ENCODE assay signal across 9 mouse cellular contexts in genomic region chr12:52001544-52001943, GRCm38 (mm10). TPM values are rescaled to one million over a fixed set of nuclear protein-coding genes. Genes with fewer than 3 reads are reported as not detected.
A peak's percentile ranks its signal among the peaks of the same experiment; 100 is the strongest.
DNase-seq lines count a peak whose midpoint lies in the region; ATAC-seq and TF ChIP-seq lines count a peak whose summit lies in the region.
"Had no signal": no experiment of that assay in that cellular context is flagged by ENCODE, and none has a peak within 500 bp of the region (broad histone marks: within the 10 kb centered on the region; RNA-seq: fewer than 3 reads in every experiment).

No protein-coding gene starts in this region.

- H3K4me2 ChIP-seq in lung, embryonic 15.5 days: no peak overlapping the region
- H3K4me2 ChIP-seq: heart, embryonic 13.5 days had no signal

- no peaks in the 10 kb centered on the region for H3K27me3 ChIP-seq in C2C12 (ENCODE audit: control insufficient read depth, insufficient read depth, insufficient read length)
- H3K27me3 ChIP-seq in lung, embryonic 15.5 days: no peaks in the 10 kb centered on the region
- H3K27me3 ChIP-seq: heart, embryonic 13.5 days had no signal

- no peak overlapping the region for H3ac ChIP-seq in C2C12 (ENCODE audit: control insufficient read depth, insufficient read length, low read depth)

- TF ChIP-seq CTCF in C2C12 (IDR thresholded peaks at IDR 0.05; ENCODE audit: control insufficient read depth, insufficient read depth, insufficient read length): peak; percentile 3

- no peaks in the 10 kb centered on the region for H3K79me2 ChIP-seq in C2C12 (ENCODE audit: control insufficient read depth, insufficient read depth)

- H3K36me3 ChIP-seq in C2C12 (ENCODE audit: control insufficient read depth, insufficient read depth): peaks cover 5% of the 10 kb centered on the region
- peaks cover 33% of the 10 kb centered on the region; the same call in 1 of the 2 replicates for H3K36me3 ChIP-seq in lung, embryonic 15.5 days

- WGBS in lung, embryonic 15.5 days: 14% methylated on average over 4 of the region's 4 CpGs

- peaks cover 4% of the 10 kb centered on the region; the same call in 1 of the 2 replicates for H3K4me1 ChIP-seq in lung, embryonic 15.5 days

- no peak overlapping the region for H3K27ac ChIP-seq in lung, embryonic 15.5 days
- H3K27ac ChIP-seq: heart, embryonic 13.5 days had no signal

- 0 out of 2 replicates have a peak, but pooled peaks have one; percentile 47 for ATAC-seq in lung, embryonic 15.5 days (ENCODE audit: borderline replicate concordance, extremely low read depth, low FRiP score, low TSS enrichment)

- no peaks in the 10 kb centered on the region for H3K9me3 ChIP-seq in lung, embryonic 15.5 days
- H3K9me3 ChIP-seq: heart, embryonic 13.5 days had no signal

- no peak overlapping the region for H3K9ac ChIP-seq in lung, embryonic 15.5 days
- H3K9ac ChIP-seq: heart, embryonic 13.5 days had no signal

- H3K4me3 ChIP-seq in C2C12 (ENCODE audit: insufficient read depth, poor library complexity, severe bottlenecking): no peak overlapping the region
- no peak overlapping the region for H3K4me3 ChIP-seq in lung, embryonic 15.5 days
- H3K4me3 ChIP-seq: heart, embryonic 13.5 days had no signal

- DNase-seq in Muller cell, postnatal 12 days (ENCODE audit: inconsistent ontology term): peak; percentile 49
- peak; percentile 83 to 84 for DNase-seq in cerebellum, postnatal 14 days
- peak; percentile 81 for DNase-seq in gastrocnemius, adult 18-20 months (ENCODE audit: low spot score)
- DNase-seq in kidney, postnatal 14 days: peak; percentile 81
- peak; percentile 84 for DNase-seq in retina, postnatal 1 day
- no peak for DNase-seq in ovary, postnatal 10 days (ENCODE audit: low spot score)

- H3K79me3 ChIP-seq in C2C12 (ENCODE audit: low read depth): no peaks in the 10 kb centered on the region

TF ChIP-seq in C2C12, 6 proteins besides CTCF, POLR2A, EP300 and RAD21:
- TF ChIP-seq USF1 (IDR thresholded peaks at IDR 0.05; ENCODE audit: low read depth): no peak
- TF ChIP-seq FOSL1 (IDR thresholded peaks at IDR 0.05; ENCODE audit: insufficient read depth, low read length, poor library complexity, severe bottlenecking): no peak
- TF ChIP-seq CEBPB (IDR thresholded peaks at IDR 0.05; ENCODE audit: low read depth): no peak
- no peak for TF ChIP-seq MYOD1 (IDR thresholded peaks at IDR 0.05; ENCODE audit: control insufficient read depth, insufficient read length, low read depth)
- no peak for TF ChIP-seq MAX (IDR thresholded peaks at IDR 0.05)
- no peak for TF ChIP-seq MYOG (IDR thresholded peaks at IDR 0.05; ENCODE audit: control insufficient read depth, extremely low read depth, insufficient read length)

RNA-seq across cellular contexts. Expression of gene Dtd2, which starts 4.8 kb away (rescaled TPM):
- 12.4 TPM for polyA plus RNA-seq in C2C12 (2012; fragmentation: generic; extraction: Trizol)
- total RNA-seq in gastrocnemius, adult 18-20 months (2021): 1 to 10 TPM; 4.6 to 5.0 TPM
- 25.3 and 25.4 TPM in 2 replicates for polyA plus RNA-seq in lung, embryonic 15.5 days (2015; fragmentation: Nextera tagmentation; extraction: Ambion mirVana)

RNA-seq across cellular contexts. Expression of gene Gpr33, which starts 26.3 kb away (rescaled TPM):
- not detected for polyA plus RNA-seq in C2C12 (2012; fragmentation: generic; extraction: Trizol)
- total RNA-seq in gastrocnemius, adult 18-20 months (2021): not detected
- not detected in 2 replicates for polyA plus RNA-seq in lung, embryonic 15.5 days (2015; fragmentation: Nextera tagmentation; extraction: Ambion mirVana)
- polyA plus RNA-seq: heart, embryonic 13.5 days had no signal

RNA-seq across cellular contexts. Expression of gene Heatr5a, which starts 30.4 kb away (rescaled TPM):
- polyA plus RNA-seq in C2C12 (2012; fragmentation: generic; extraction: Trizol): 14.3 TPM
- 10 to 100 TPM; 22.7 to 27.2 TPM for total RNA-seq in gastrocnemius, adult 18-20 months (2021)
- 12.7 and 13.8 TPM in 2 replicates for polyA plus RNA-seq in lung, embryonic 15.5 days (2015; fragmentation: Nextera tagmentation; extraction: Ambion mirVana)
